Mouse (Mus musculus): ENCODE data around the gene Cluap1. TPM values are rescaled to one million over a fixed set of nuclear protein-coding genes. Genes with fewer than 3 reads are reported as not detected.

Cluap1 gene
- polyA plus RNA-seq, 1 experiment from 2014 or later, result 26.2 TPM

DNA sequence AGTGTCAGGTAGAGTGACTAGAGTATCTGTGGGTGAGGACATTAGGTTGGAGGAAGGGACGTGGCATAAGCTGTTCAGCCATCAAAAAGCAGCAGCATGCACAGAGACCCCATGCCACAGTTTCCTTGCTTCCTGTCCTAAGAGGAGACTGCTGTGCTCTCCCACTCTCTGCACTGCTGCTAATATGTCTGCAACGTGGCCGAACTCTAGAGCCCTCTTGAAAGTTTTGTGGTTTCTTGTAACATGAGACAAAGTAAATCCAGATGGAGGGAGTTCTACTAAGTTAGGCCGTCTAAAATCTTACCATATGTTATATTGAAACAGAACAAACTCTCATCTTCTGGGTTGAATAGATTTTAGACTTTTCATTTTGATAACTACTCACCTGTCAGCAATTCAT lies 15.4 kb downstream of the Cluap1 start:
- WGBS, result 55% methylated on average over 4 of the region's 4 CpGs

DNA sequence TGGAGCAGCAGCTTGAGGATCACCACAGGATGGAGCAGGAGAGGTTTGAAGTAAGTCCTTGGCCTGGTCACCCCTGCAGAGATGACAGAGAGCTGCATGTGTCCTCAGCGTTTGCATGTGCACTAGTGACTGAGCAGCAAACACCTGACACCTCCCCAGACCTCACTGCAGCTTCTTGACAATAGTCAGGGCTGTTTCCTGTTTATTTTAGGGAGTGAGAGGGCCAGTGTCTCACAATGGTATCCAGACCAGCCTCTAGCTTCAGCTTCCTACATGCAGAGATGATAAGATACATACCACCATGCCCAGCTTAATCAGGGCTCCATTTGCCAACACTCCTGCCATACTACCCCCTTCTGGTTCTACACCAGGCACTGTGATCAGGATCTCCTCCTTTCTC lies 20.0 kb downstream of the Cluap1 start:
- no peaks in the 10 kb centered on the region for H3K27me3 ChIP-seq (ENCODE audit: control insufficient read depth, insufficient read depth, low read length)
- no peak overlapping the region for H3K4me3 ChIP-seq (ENCODE audit: low read length)
- H3K27ac ChIP-seq (ENCODE audit: low read depth, low read length), result no peak overlapping the region
- H3K9me3 ChIP-seq (ENCODE audit: control insufficient read depth, low read length), result no peaks in the 10 kb centered on the region
- H3K4me2 ChIP-seq (replicated peaks; ENCODE audit: low read depth, low read length), result no peak overlapping the region
- H3K4me1 ChIP-seq (ENCODE audit: control insufficient read depth, insufficient read depth, low read length), result no peaks in the 10 kb centered on the region
- no peak overlapping the region for H3K9ac ChIP-seq (ENCODE audit: low read depth, low read length)
- H3K36me3 ChIP-seq (ENCODE audit: control insufficient read depth, insufficient read depth, low read length), result peaks cover 44% of the 10 kb centered on the region
- ATAC-seq (ENCODE audit: low FRiP score, low TSS enrichment), result no peak
- 62% methylated on average over 1 of the region's 1 CpGs for whole genome bisulfite sequencing

More for the DNA sequence above, 15.4 kb downstream of the Cluap1 start:
- Histone ChIP-seq H3K27me3 (ENCODE audit: control insufficient read depth, insufficient read depth, low read length) (no peaks in the 10 kb centered on the region), H3K27ac (ENCODE audit: low read depth, low read length) (no peak overlapping the region), H3K4me3 (ENCODE audit: low read length) (no peak overlapping the region), H3K36me3 (ENCODE audit: control insufficient read depth, insufficient read depth, low read length) (peaks cover 48% of the 10 kb centered on the region), H3K4me2 (replicated peaks; ENCODE audit: low read depth, low read length) (no peak overlapping the region), H3K9me3 (ENCODE audit: control insufficient read depth, low read length) (no peaks in the 10 kb centered on the region), H3K9ac (ENCODE audit: low read depth, low read length) (no peak overlapping the region), H3K4me1 (ENCODE audit: control insufficient read depth, insufficient read depth, low read length) (no peaks in the 10 kb centered on the region)
- no peak for ATAC-seq (ENCODE audit: low FRiP score, low TSS enrichment)

DNA sequence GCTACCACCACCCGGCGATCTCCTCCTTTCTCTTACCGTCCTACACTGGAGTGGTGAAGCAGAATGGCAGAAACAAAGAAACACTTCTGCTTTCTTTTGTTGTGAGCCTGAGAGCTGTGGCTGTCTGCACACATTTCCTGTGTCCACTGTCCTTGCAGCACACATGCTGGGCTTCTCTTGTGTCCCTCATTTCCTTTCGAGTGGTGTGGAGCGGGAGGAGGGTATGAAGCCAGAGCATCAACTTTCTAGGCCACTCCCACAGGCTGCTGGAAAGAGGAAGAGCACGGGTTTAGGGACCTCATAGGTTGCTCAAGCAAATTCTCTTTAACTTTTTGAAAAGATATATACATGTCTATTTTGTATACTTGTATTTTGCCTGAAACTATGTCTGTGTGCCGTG lies 20.6 kb downstream of the Cluap1 start:
- Histone ChIP-seq H3K27ac (ENCODE audit: low read depth, low read length) (no peak overlapping the region), H3K36me3 (ENCODE audit: control insufficient read depth, insufficient read depth, low read length) (peaks cover 43% of the 10 kb centered on the region), H3K4me1 (ENCODE audit: control insufficient read depth, insufficient read depth, low read length) (no peaks in the 10 kb centered on the region), H3K27me3 (ENCODE audit: control insufficient read depth, insufficient read depth, low read length) (no peaks in the 10 kb centered on the region), H3K9me3 (ENCODE audit: control insufficient read depth, low read length) (no peaks in the 10 kb centered on the region), H3K4me3 (ENCODE audit: low read length) (no peak overlapping the region), H3K4me2 (replicated peaks; ENCODE audit: low read depth, low read length) (no peak overlapping the region), H3K9ac (ENCODE audit: low read depth, low read length) (no peak overlapping the region)
- ATAC-seq (ENCODE audit: low FRiP score, low TSS enrichment), result no peak
- 78% methylated on average over 7 of the region's 7 CpGs for WGBS

DNA sequence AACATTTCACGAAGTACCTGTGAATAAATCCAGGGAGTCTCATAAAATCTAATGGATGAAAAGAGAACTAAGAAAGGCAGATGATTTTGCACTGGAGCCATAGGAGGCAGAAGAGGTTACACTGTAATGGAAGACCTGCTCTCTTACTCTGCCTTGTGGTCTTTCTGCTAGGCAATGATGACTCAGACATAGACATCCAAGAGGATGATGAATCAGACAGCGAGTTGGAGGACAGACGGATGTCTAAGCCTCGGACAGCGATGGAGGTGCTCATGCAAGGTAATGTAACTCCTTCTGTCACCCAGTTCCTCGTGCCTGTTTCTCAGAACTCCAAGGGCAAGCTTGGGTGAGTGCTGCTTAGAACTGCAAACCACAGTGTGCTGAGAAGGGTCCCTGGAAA lies 24.9 kb downstream of the Cluap1 start:
- Histone ChIP-seq H3K36me3 (ENCODE audit: control insufficient read depth, insufficient read depth, low read length) (peaks cover 49% of the 10 kb centered on the region), H3K4me3 (ENCODE audit: low read length) (no peak overlapping the region), H3K27me3 (ENCODE audit: control insufficient read depth, insufficient read depth, low read length) (no peaks in the 10 kb centered on the region), H3K9ac (ENCODE audit: low read depth, low read length) (no peak overlapping the region), H3K4me2 (replicated peaks; ENCODE audit: low read depth, low read length) (no peak overlapping the region), H3K9me3 (ENCODE audit: control insufficient read depth, low read length) (no peaks in the 10 kb centered on the region), H3K27ac (ENCODE audit: low read depth, low read length) (no peak overlapping the region), H3K4me1 (ENCODE audit: control insufficient read depth, insufficient read depth, low read length) (no peaks in the 10 kb centered on the region)
- WGBS, result 91% methylated on average over 6 of the region's 6 CpGs
- ATAC-seq (ENCODE audit: low FRiP score, low TSS enrichment), result no peak

DNA sequence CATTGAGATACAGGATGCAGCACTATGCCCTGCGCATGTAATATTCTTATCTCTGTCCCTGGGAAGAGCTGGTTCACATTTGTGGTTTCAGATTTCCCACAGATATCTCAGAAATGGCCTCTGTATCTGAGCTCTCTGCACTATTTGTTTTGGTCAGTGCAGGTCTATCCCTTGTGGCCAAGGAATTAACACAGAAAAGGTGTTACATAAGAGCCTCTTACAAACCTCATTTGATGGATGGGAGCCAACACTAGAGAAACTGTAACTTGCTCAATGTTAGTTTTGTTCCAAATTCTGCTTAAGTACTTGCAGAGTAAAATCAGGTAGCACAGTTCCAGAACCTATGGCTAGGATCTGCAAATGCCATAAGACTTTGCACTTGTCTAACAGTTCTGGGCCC lies 25.5 kb downstream of the Cluap1 start:
- no peak overlapping the region for H3K9ac ChIP-seq (ENCODE audit: low read depth, low read length)
- peaks cover 48% of the 10 kb centered on the region for H3K36me3 ChIP-seq (ENCODE audit: control insufficient read depth, insufficient read depth, low read length)
- H3K4me3 ChIP-seq (ENCODE audit: low read length), result no peak overlapping the region
- H3K4me2 ChIP-seq (replicated peaks; ENCODE audit: low read depth, low read length), result no peak overlapping the region
- H3K9me3 ChIP-seq (ENCODE audit: control insufficient read depth, low read length), result no peaks in the 10 kb centered on the region
- no peak for ATAC-seq (ENCODE audit: low FRiP score, low TSS enrichment)
- no peak overlapping the region for H3K27ac ChIP-seq (ENCODE audit: low read depth, low read length)
- 89% methylated on average over 1 of the region's 1 CpGs for WGBS
- no peaks in the 10 kb centered on the region for H3K4me1 ChIP-seq (ENCODE audit: control insufficient read depth, insufficient read depth, low read length)
- H3K27me3 ChIP-seq (ENCODE audit: control insufficient read depth, insufficient read depth, low read length), result no peaks in the 10 kb centered on the region

DNA sequence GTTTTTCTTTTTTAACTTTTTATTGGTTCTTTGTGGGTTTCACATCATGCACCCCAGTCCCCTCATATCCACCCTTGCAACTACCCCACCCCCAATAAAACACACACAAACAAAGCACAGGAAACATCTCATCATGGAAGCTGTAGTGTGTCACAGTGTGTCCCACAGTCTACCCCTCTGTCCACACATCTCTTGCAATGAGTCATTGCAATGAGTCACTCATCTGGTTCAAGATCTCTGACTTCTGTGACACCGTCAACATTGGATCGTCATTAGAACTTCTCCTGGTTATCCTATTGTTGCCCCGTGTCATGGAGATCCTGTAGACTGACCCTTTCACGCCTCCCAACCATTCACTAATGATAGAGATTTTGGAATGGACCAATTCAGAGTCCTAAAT lies 26.1 kb downstream of the Cluap1 start:
- Histone ChIP-seq H3K9ac (ENCODE audit: low read depth, low read length) (no peak overlapping the region), H3K9me3 (ENCODE audit: control insufficient read depth, low read length) (no peaks in the 10 kb centered on the region), H3K4me2 (replicated peaks; ENCODE audit: low read depth, low read length) (no peak overlapping the region), H3K27ac (ENCODE audit: low read depth, low read length) (no peak overlapping the region), H3K36me3 (ENCODE audit: control insufficient read depth, insufficient read depth, low read length) (peaks cover 44% of the 10 kb centered on the region), H3K27me3 (ENCODE audit: control insufficient read depth, insufficient read depth, low read length) (no peaks in the 10 kb centered on the region), H3K4me3 (ENCODE audit: low read length) (no peak overlapping the region), H3K4me1 (ENCODE audit: control insufficient read depth, insufficient read depth, low read length) (no peaks in the 10 kb centered on the region)
- 90% methylated on average over 4 of the region's 4 CpGs for WGBS
- ATAC-seq (ENCODE audit: low FRiP score, low TSS enrichment), result no peak

DNA sequence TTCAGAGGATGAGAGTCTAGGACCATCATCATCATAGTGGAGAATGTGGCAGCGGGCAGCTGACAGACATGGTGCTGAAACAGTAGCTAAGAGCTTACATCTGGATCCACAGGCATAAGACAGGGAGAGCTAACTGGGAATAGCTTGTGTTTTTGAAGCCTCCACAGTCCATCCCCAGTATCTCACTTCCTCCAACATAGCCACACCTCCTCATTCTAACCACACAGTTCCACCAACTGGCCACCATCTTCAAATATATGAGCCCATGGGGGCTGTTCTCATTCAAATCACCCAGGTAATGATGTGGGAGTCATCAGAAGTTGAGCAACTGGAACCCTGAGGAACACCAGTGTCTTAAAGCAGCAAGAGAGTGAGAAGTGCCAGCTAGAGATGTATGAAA lies 42.5 kb downstream of the Cluap1 start:
- Histone ChIP-seq H3K27ac (ENCODE audit: low read depth, low read length) (no peak overlapping the region), H3K4me1 (ENCODE audit: control insufficient read depth, insufficient read depth, low read length) (no peaks in the 10 kb centered on the region), H3K9ac (ENCODE audit: low read depth, low read length) (no peak overlapping the region), H3K4me2 (replicated peaks; ENCODE audit: low read depth, low read length) (no peak overlapping the region), H3K9me3 (ENCODE audit: control insufficient read depth, low read length) (no peaks in the 10 kb centered on the region), H3K4me3 (ENCODE audit: low read length) (no peak overlapping the region), H3K27me3 (ENCODE audit: control insufficient read depth, insufficient read depth, low read length) (no peaks in the 10 kb centered on the region), H3K36me3 (ENCODE audit: control insufficient read depth, insufficient read depth, low read length) (no peaks in the 10 kb centered on the region)
- no peak for ATAC-seq (ENCODE audit: low FRiP score, low TSS enrichment)
- 95% methylated on average over 1 of the region's 1 CpGs for WGBS

DNA sequence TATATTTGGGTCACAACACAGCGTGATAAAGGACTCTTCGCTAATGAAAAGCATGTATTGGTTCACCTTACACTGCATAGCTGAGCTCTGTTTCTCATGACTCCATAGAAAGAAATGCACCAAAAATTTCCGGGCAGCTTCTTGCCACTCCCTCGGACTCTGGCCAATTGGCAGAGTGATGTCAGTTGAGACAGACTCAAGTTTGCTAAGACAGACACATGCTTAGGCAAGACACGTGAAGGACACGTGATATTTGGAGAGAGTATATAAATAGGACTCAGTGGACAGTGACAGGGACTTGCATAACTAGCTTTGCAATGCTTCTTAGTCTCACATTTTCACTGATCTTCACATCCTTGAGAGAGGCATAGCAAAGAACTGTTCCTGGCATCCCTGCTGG lies 47.8 kb downstream of the Cluap1 start:
- 81% methylated on average over 6 of the region's 6 CpGs for WGBS
- Histone ChIP-seq H3K4me1 (ENCODE audit: control insufficient read depth, insufficient read depth, low read length) (no peaks in the 10 kb centered on the region), H3K4me2 (replicated peaks; ENCODE audit: low read depth, low read length) (no peak overlapping the region), H3K36me3 (ENCODE audit: control insufficient read depth, insufficient read depth, low read length) (no peaks in the 10 kb centered on the region), H3K4me3 (ENCODE audit: low read length) (no peak overlapping the region), H3K9me3 (ENCODE audit: control insufficient read depth, low read length) (no peaks in the 10 kb centered on the region), H3K27ac (ENCODE audit: low read depth, low read length) (no peak overlapping the region), H3K27me3 (ENCODE audit: control insufficient read depth, insufficient read depth, low read length) (no peaks in the 10 kb centered on the region), H3K9ac (ENCODE audit: low read depth, low read length) (no peak overlapping the region)
- no peak for ATAC-seq (ENCODE audit: low FRiP score, low TSS enrichment)

DNA sequence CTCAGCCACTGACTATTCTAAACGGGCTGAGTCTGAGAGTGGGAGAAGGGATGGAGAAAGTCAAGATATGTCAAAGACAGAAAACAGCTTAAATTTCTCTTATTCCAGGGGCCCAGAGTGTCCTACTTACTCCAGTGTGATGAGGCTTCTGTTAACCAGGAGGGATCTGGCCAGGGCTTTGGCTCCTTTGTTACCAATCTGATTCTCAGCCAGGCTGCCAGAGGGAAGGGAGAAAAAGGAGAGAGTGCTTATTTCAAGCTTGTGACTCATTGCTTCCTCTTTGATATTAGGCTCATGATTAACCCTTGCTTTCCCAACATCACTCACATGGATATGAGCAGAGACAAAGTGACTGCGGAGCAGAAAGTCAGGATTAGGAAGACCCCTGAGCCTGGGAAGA lies 50.7 kb downstream of the Cluap1 start:
- WGBS, result 61% methylated on average over 2 of the region's 2 CpGs
- Histone ChIP-seq H3K9ac (ENCODE audit: low read depth, low read length) (no peak overlapping the region), H3K4me2 (replicated peaks; ENCODE audit: low read depth, low read length) (no peak overlapping the region)

DNA sequence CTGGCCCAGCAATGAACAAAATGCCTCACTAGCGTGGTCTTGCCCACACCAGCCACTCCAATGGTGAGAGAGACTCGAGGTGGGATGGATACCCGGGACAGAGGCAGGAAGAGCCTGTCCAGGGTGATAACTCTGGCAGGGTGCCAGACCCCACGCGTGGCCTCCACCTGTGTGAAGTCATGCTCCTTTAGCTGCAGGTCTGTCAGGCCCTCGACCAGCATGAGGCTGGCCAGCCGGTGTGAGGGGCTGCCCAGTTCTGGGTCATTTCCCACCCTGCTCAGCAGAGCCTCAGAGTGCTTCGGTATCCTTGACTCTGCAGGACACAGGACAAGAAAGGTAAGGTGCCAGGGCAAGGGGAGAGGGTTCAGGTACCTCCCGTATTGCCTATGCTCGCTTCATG lies 56.4 kb downstream of the Cluap1 start:
- Histone ChIP-seq H3K36me3 (ENCODE audit: control insufficient read depth, insufficient read depth, low read length) (no peaks in the 10 kb centered on the region), H3K9me3 (ENCODE audit: control insufficient read depth, low read length) (no peaks in the 10 kb centered on the region), H3K4me1 (ENCODE audit: control insufficient read depth, insufficient read depth, low read length) (0 out of 2 replicates have a peak, but pooled peaks cover 3% of the 10 kb centered on the region), H3K27ac (ENCODE audit: low read depth, low read length) (no peak overlapping the region), H3K27me3 (ENCODE audit: control insufficient read depth, insufficient read depth, low read length) (no peaks in the 10 kb centered on the region), H3K9ac (ENCODE audit: low read depth, low read length) (no peak overlapping the region), H3K4me2 (replicated peaks; ENCODE audit: low read depth, low read length) (no peak overlapping the region), H3K4me3 (ENCODE audit: low read length) (no peak overlapping the region)
- 0 out of 2 replicates have a peak, but pooled peaks have one; percentile 39 for ATAC-seq (ENCODE audit: low FRiP score, low TSS enrichment)
- WGBS, result 61% methylated on average over 10 of the region's 10 CpGs

More for the DNA sequence above, 50.7 kb downstream of the Cluap1 start:
- Histone ChIP-seq H3K9me3 (ENCODE audit: control insufficient read depth, low read length) (no peaks in the 10 kb centered on the region), H3K36me3 (ENCODE audit: control insufficient read depth, insufficient read depth, low read length) (no peaks in the 10 kb centered on the region), H3K4me1 (ENCODE audit: control insufficient read depth, insufficient read depth, low read length) (no peaks in the 10 kb centered on the region), H3K4me3 (ENCODE audit: low read length) (no peak overlapping the region), H3K27me3 (ENCODE audit: control insufficient read depth, insufficient read depth, low read length) (no peaks in the 10 kb centered on the region), H3K27ac (ENCODE audit: low read depth, low read length) (no peak overlapping the region)
- no peak for ATAC-seq (ENCODE audit: low FRiP score, low TSS enrichment)

All from kidney, embryonic 14.5 days (tissue).